Mouse (Mus musculus) kidney, adult 11 months (tissue): Measurements from ENCODE around the gene Trhde.

Source experiments
- DNase-seq: peaks from one replicate; pipeline ENCODE4 v3.0.0; 2022

Trhde gene

GRCm38 (mm10) chr10:114802161-114802651, at the start of gene Trhde:
Gene Trhde, minus strand, starts transcription at chr10:114802307.
- DNase-seq: no peak

- no peak for DNase-seq
Observed at GRCm38 (mm10) chr10:114841966-114842365, 39.9 kb upstream of the Trhde start.

GRCm38 (mm10) chr10:114841440-114841839, 39.3 kb upstream of the Trhde start:
- DNase-seq: no peak

- DNase-seq: no peak
Observed at GRCm38 (mm10) chr10:114831313-114831712, 29.2 kb upstream of the Trhde start.

GRCm38 (mm10) chr10:114808799-114809198, 6.7 kb upstream of the Trhde start:
- no peak for DNase-seq

- no peak for DNase-seq
Observed at GRCm38 (mm10) chr10:114805884-114806283, 3.8 kb upstream of the Trhde start.

GRCm38 (mm10) chr10:114801457-114802160, 498 bp downstream of the Trhde start:
- DNase-seq: no peak

- DNase-seq: no peak
Observed at GRCm38 (mm10) chr10:114800331-114801304, 1.5 kb downstream of the Trhde start.

- DNase-seq: no peak
Observed at GRCm38 (mm10) chr10:114799481-114799880, 2.6 kb downstream of the Trhde start.

- no peak for DNase-seq
Observed at GRCm38 (mm10) chr10:114798788-114799187, 3.3 kb downstream of the Trhde start.

- DNase-seq: no peak
Observed at GRCm38 (mm10) chr10:114798218-114798617, 3.9 kb downstream of the Trhde start.

- DNase-seq: no peak
Observed at GRCm38 (mm10) chr10:114797664-114798063, 4.4 kb downstream of the Trhde start.

- DNase-seq: no peak
Observed at GRCm38 (mm10) chr10:114796872-114797271, 5.2 kb downstream of the Trhde start.

- DNase-seq: no peak
Observed at GRCm38 (mm10) chr10:114794214-114794613, 7.9 kb downstream of the Trhde start.

- DNase-seq: no peak
Observed at GRCm38 (mm10) chr10:114765914-114766313, 36.2 kb downstream of the Trhde start.

GRCm38 (mm10) chr10:114762125-114762524, 40.0 kb downstream of the Trhde start:
- DNase-seq: no peak

GRCm38 (mm10) chr10:114759240-114759639, 42.9 kb downstream of the Trhde start:
- DNase-seq: no peak

- DNase-seq: no peak
Observed at GRCm38 (mm10) chr10:114758614-114759013, 43.5 kb downstream of the Trhde start.

- no peak for DNase-seq
Observed at GRCm38 (mm10) chr10:114742755-114743705, 59.1 kb downstream of the Trhde start.

GRCm38 (mm10) chr10:114739916-114740315, 62.2 kb downstream of the Trhde start:
- no peak for DNase-seq

GRCm38 (mm10) chr10:114737581-114737980, 64.5 kb downstream of the Trhde start:
- DNase-seq: no peak

- DNase-seq: no peak
Observed at GRCm38 (mm10) chr10:114736377-114736776, 65.7 kb downstream of the Trhde start.
